Mouse (Mus musculus): Measurements from ENCODE around the gene Mab21l3. TPM values are rescaled to one million over a fixed set of nuclear protein-coding genes. Genes with fewer than 3 reads are reported as not detected.
"Not testable (repeated sequence)": the region's sequence is repeated elsewhere in the genome, so short reads cannot be mapped to it uniquely, and the experiment has no call there.

Gene Mab21l3
- polyA plus RNA-seq, 1 experiment from 2014 or later: 0.16 TPM

- 43% methylated on average over 9 of the region's 9 CpGs for WGBS
- peak; percentile 51 for ATAC-seq
- Histone ChIP-seq H3K27me3 (replicated peaks; ENCODE audit: control insufficient read depth, insufficient read depth, low read length) (no peaks in the 10 kb centered on the region), H3K9me3 (ENCODE audit: control insufficient read depth) (no peaks in the 10 kb centered on the region), H3K36me3 (ENCODE audit: control insufficient read depth, insufficient read depth) (no peaks in the 10 kb centered on the region), H3K27ac (ENCODE audit: low read depth, low read length) (peak overlapping the region; percentile 15; the same call in 1 of the 2 replicates), H3K4me3 (ENCODE audit: low read depth, low read length) (no peak overlapping the region), H3K4me1 (replicated peaks; ENCODE audit: control insufficient read depth, insufficient read depth, low read length) (peaks cover 7% of the 10 kb centered on the region; the same call in 1 of the 2 replicates), H3K4me2 (replicated peaks; ENCODE audit: low read depth) (0 out of 2 replicates have a peak overlapping the region, but pooled peaks have one; percentile 27), H3K9ac (ENCODE audit: low read depth, low read length) (no peak overlapping the region)
- TF ChIP-seq CTCF (IDR thresholded peaks at IDR 0.05; ENCODE audit: low read depth): no peak
These were observed 24.4 kb downstream of the Mab21l3 start for GRCm38 (mm10) chr3:101824338-101824737.

GRCm38 (mm10) chr3:101822052-101822451, 26.7 kb downstream of the Mab21l3 start:
- Histone ChIP-seq H3K36me3 (ENCODE audit: control insufficient read depth, insufficient read depth) (no peaks in the 10 kb centered on the region), H3K27ac (ENCODE audit: low read depth, low read length) (no peak overlapping the region), H3K4me2 (replicated peaks; ENCODE audit: low read depth) (no peak overlapping the region), H3K27me3 (replicated peaks; ENCODE audit: control insufficient read depth, insufficient read depth, low read length) (no peaks in the 10 kb centered on the region), H3K9me3 (ENCODE audit: control insufficient read depth) (no peaks in the 10 kb centered on the region), H3K4me1 (replicated peaks; ENCODE audit: control insufficient read depth, insufficient read depth, low read length) (no peaks in the 10 kb centered on the region), H3K4me3 (ENCODE audit: low read depth, low read length) (no peak overlapping the region), H3K9ac (ENCODE audit: low read depth, low read length) (no peak overlapping the region)
- TF ChIP-seq CTCF (IDR thresholded peaks at IDR 0.05; ENCODE audit: low read depth): peak; percentile 53
- WGBS: 81% methylated on average over 5 of the region's 5 CpGs
- ATAC-seq: no peak

DNA sequence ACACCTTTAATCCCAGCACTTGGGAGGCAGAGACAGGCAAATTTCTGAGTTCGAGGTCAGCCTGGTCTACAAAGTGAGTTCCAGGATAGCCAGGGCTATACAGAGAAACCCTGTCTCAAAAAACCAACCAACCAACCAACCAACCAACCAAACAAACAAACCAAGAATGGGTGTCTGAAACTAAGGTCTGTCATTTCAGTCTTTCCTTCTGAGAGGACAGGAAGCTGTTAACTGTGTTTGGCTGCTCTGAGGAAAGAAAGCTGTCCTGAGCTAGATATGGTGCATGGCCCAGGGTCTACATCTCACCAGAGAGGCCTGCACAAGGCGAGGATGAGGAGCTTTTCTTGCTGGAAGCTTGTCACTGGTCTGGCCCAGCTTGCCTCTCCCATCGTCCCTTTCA, 28.1 kb downstream of the Mab21l3 start:
- H3K36me3 ChIP-seq (ENCODE audit: control insufficient read depth, insufficient read depth); H3K27ac ChIP-seq (ENCODE audit: low read depth, low read length); H3K4me1 ChIP-seq (replicated peaks; ENCODE audit: control insufficient read depth, insufficient read depth, low read length); H3K4me3 ChIP-seq (ENCODE audit: low read depth, low read length); H3K9me3 ChIP-seq (ENCODE audit: control insufficient read depth); H3K27me3 ChIP-seq (replicated peaks; ENCODE audit: control insufficient read depth, insufficient read depth, low read length); H3K9ac ChIP-seq (ENCODE audit: low read depth, low read length); ATAC-seq; H3K4me2 ChIP-seq (replicated peaks; ENCODE audit: low read depth): not testable (repeated sequence)
- 89% methylated on average over 3 of the region's 3 CpGs for WGBS

DNA sequence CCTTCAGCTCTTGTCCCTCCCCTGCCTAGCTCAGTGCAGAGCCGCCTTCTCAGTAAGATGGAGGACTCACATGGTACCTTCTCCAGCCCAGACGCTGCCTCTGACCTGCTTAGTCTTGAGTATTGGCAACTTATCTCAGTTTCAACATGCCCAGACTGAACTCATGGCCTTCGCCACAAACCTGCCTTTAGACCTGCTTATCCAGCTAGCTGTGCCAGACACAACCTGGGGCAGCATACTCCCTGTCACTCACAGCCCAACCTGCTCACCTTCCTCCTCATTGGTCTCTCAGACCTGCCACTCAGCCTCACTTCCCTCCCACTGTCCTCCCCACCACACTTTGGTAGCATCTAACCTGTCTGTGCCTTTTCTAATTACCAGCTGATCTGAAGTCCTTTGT, 32.8 kb downstream of the Mab21l3 start:
- 0 out of 2 replicates have a peak, but pooled peaks cover 3% of the 10 kb centered on the region for H3K36me3 ChIP-seq (ENCODE audit: control insufficient read depth, insufficient read depth)
- ATAC-seq: no peak
- no peak overlapping the region for H3K27ac ChIP-seq (ENCODE audit: low read depth, low read length)
- H3K27me3 ChIP-seq (replicated peaks; ENCODE audit: control insufficient read depth, insufficient read depth, low read length): no peaks in the 10 kb centered on the region
- H3K9me3 ChIP-seq (ENCODE audit: control insufficient read depth): no peaks in the 10 kb centered on the region
- no peaks in the 10 kb centered on the region for H3K4me1 ChIP-seq (replicated peaks; ENCODE audit: control insufficient read depth, insufficient read depth, low read length)
- no peak overlapping the region for H3K4me2 ChIP-seq (replicated peaks; ENCODE audit: low read depth)
- TF ChIP-seq CTCF (IDR thresholded peaks at IDR 0.05; ENCODE audit: low read depth): no peak
- H3K9ac ChIP-seq (ENCODE audit: low read depth, low read length): no peak overlapping the region
- WGBS: 84% methylated on average over 3 of the region's 3 CpGs
- no peak overlapping the region for H3K4me3 ChIP-seq (ENCODE audit: low read depth, low read length)

DNA sequence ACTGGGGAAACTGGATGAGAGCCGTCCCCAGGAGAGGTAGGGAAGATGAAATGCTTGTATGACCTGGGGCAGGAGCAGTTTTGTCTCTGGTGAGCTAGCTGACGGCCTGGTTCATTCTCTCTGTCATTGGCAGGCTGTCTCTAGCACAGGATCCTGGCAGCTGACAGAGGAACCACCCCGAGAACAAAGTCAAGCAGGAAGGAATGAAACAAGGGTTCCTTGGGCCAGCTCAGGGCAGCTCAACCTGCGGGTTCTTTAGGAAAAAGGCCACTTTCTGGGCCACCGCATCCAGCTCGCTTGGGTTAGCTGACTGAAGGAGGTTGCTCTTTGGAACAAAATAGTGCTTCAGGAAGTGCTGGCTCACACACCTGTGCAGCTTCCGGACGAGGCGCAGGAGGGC, 34.0 kb downstream of the Mab21l3 start:
- Histone ChIP-seq H3K9me3 (ENCODE audit: control insufficient read depth) (no peaks in the 10 kb centered on the region), H3K9ac (ENCODE audit: low read depth, low read length) (no peak overlapping the region), H3K27me3 (replicated peaks; ENCODE audit: control insufficient read depth, insufficient read depth, low read length) (no peaks in the 10 kb centered on the region), H3K4me2 (replicated peaks; ENCODE audit: low read depth) (no peak overlapping the region), H3K27ac (ENCODE audit: low read depth, low read length) (no peak overlapping the region), H3K4me1 (replicated peaks; ENCODE audit: control insufficient read depth, insufficient read depth, low read length) (no peaks in the 10 kb centered on the region), H3K4me3 (ENCODE audit: low read depth, low read length) (no peak overlapping the region), H3K36me3 (ENCODE audit: control insufficient read depth, insufficient read depth) (0 out of 2 replicates have a peak, but pooled peaks cover 3% of the 10 kb centered on the region)
- ATAC-seq: no peak
- 86% methylated on average over 9 of the region's 9 CpGs for WGBS
- no peak for TF ChIP-seq CTCF (IDR thresholded peaks at IDR 0.05; ENCODE audit: low read depth)

GRCm38 (mm10) chr3:101812341-101812962, 36.3 kb downstream of the Mab21l3 start:
- H3K4me3 ChIP-seq (ENCODE audit: low read depth, low read length): no peak overlapping the region
- no peak overlapping the region for H3K27ac ChIP-seq (ENCODE audit: low read depth, low read length)
- 65% methylated on average over 10 of the region's 10 CpGs for WGBS

More at GRCm38 (mm10) chr3:101812341-101812962, 36.3 kb downstream of the Mab21l3 start:
- TF ChIP-seq CTCF (IDR thresholded peaks at IDR 0.05; ENCODE audit: low read depth): peak; percentile 94
- Histone ChIP-seq H3K4me2 (replicated peaks; ENCODE audit: low read depth) (no peak overlapping the region), H3K9ac (ENCODE audit: low read depth, low read length) (no peak overlapping the region), H3K4me1 (replicated peaks; ENCODE audit: control insufficient read depth, insufficient read depth, low read length) (no peaks in the 10 kb centered on the region), H3K9me3 (ENCODE audit: control insufficient read depth) (no peaks in the 10 kb centered on the region), H3K36me3 (ENCODE audit: control insufficient read depth, insufficient read depth) (0 out of 2 replicates have a peak, but pooled peaks cover 3% of the 10 kb centered on the region), H3K27me3 (replicated peaks; ENCODE audit: control insufficient read depth, insufficient read depth, low read length) (no peaks in the 10 kb centered on the region)
- peak; percentile 66; the same call in 1 of the 2 replicates for ATAC-seq

Measured in intestine, postnatal 0 days (tissue).